Mouse (Mus musculus) embryonic fibroblast, embryonic 13.5 days (primary cell): ENCODE data around the gene Speg.

ENCODE experiments used
- CTCF ChIP-seq: IDR thresholded peaks from 2 replicates; pipeline ENCODE4 v1.5.1; 2011; ENCODE audit warnings: mild to moderate bottlenecking, control low read depth, low read length, moderate library complexity, borderline replicate concordance; ENCODE audit not compliant: insufficient read depth
- POLR2A ChIP-seq: IDR thresholded peaks from 2 replicates; pipeline ENCODE4 v1.6.1; 2011; ENCODE audit warnings: low read depth, mild to moderate bottlenecking, control low read depth, low read length, moderate library complexity

DNA sequence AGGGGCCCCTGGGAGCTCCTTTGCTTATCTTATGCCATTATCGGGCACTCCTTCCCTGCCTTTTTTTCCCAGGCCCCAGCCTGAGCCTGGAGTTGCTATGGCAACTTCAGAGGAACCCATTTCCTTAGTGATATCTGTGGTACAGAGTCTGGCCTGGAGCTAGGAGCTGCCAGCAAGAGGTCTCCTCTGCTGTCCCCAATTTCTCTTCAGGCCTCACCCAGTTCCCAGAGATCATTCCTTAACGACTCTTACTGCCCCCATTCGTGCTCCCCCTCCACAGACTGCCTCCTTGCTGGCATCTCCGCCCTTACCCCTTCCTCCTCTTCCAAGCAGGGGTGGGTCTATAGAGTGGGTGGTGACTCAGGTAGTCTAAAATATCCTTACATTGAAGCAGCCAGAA, 11.1 kb downstream of the Speg start:
- no peak for TF ChIP-seq CTCF
- no peak for TF ChIP-seq POLR2A
